Mouse (Mus musculus) neural tube, embryonic 11.5 days (tissue): Measurements from ENCODE around the gene Clstn1. TPM values are rescaled to one million over a fixed set of nuclear protein-coding genes. Genes with fewer than 3 reads are reported as not detected.

Experiments used
- ATAC-seq: fragments of 200-750 bp; cut with Nextera tagmentation; 2 replicates; pipeline ENCODE4 v1.8.0; 2017; ENCODE audit warnings: moderate number of reproducible peaks, mild to moderate bottlenecking, moderate TSS enrichment, moderate library complexity; ENCODE audit not compliant: insufficient read depth, low FRiP score, low TSS enrichment
- DNase-seq: peaks from one replicate; pipeline ENCODE4 v3.0.0-alpha.2; 2015; ENCODE audit warnings: low spot score
- H3K27ac ChIP-seq: fragments of 300-500 bp; sonication (generic); 2 replicates; pipeline ENCODE4 v1.5.1; 2014; ENCODE audit warnings: low read depth, mild to moderate bottlenecking, low read length
- H3K27me3 ChIP-seq: fragments of 300-500 bp; sonication (generic); 2 replicates; pipeline ENCODE4 v1.6.1; 2014; ENCODE audit warnings: mild to moderate bottlenecking, low read length, mixed read lengths; ENCODE audit not compliant: control insufficient read depth, insufficient read depth
- H3K36me3 ChIP-seq: fragments of 300-500 bp; sonication (generic); 2 replicates; pipeline ENCODE4 v1.6.1; 2014; ENCODE audit warnings: mild to moderate bottlenecking, low read length, moderate library complexity, mixed read lengths; ENCODE audit not compliant: control insufficient read depth, insufficient read depth
- H3K4me1 ChIP-seq: fragments of 300-500 bp; sonication (generic); 2 replicates; pipeline ENCODE4 v1.6.1; 2014; ENCODE audit warnings: low read length, mixed read lengths; ENCODE audit not compliant: control insufficient read depth, insufficient read depth
- H3K4me2 ChIP-seq: fragments of 300-500 bp; sonication (generic); 2 replicates; pipeline ENCODE4 v1.6.1; 2014; ENCODE audit warnings: low read depth, mild to moderate bottlenecking, moderate library complexity
- H3K4me3 ChIP-seq: fragments of 300-500 bp; sonication (generic); 2 replicates; pipeline ENCODE4 v1.5.1; 2014; ENCODE audit warnings: low read depth, low read length
- H3K9ac ChIP-seq: fragments of 300-500 bp; sonication (generic); 2 replicates; pipeline ENCODE4 v1.6.1; 2014; ENCODE audit warnings: mild to moderate bottlenecking, low read length
- H3K9me3 ChIP-seq: fragments of 300-500 bp; sonication (generic); 2 replicates; pipeline ENCODE4 v1.6.1; 2016; ENCODE audit warnings: low read length; ENCODE audit not compliant: control insufficient read depth
- WGBS: fragments of 180-500 bp; shearing (Covaris S2); extraction: QIAGEN DNeasy Blood & Tissue Kit; methylation state at CpG from one replicate; pipeline ENCODE4 v1.1.7; 2014; 5-methylcytosine and 5-hydroxymethylcytosine counted together
- polyA plus RNA-seq: library from polyadenylated mRNA; unstranded; fragments of >200 nt; fragmentation: Nextera tagmentation; extraction: Ambion mirVana; gene quantifications from 2 replicates; pipeline ENCODE4 v1.2.1, GENCODE M21; 2014

Gene Clstn1
- polyA plus RNA-seq, 1 experiment from 2014 or later, result 59.9 TPM

- Histone ChIP-seq H3K9ac (peak overlapping the region; percentile 55), H3K27me3 (no peaks in the 10 kb centered on the region), H3K4me1 (peaks cover 17% of the 10 kb centered on the region), H3K9me3 (no peaks in the 10 kb centered on the region), H3K4me2 (peak overlapping the region; percentile 4; the same call in 1 of the 2 replicates), H3K4me3 (no peak overlapping the region), H3K36me3 (no peaks in the 10 kb centered on the region), H3K27ac (peak overlapping the region; percentile 87)
- 54% methylated on average over 21 of the region's 21 CpGs for WGBS
- no peak for DNase-seq
- ATAC-seq, result peak; percentile 63
Measured at GRCm38 (mm10) chr4:149561986-149562904, 24.0 kb upstream of the Clstn1 start.

GRCm38 (mm10) chr4:149562905-149563347 lies 23.3 kb upstream of the Clstn1 start:
- H3K4me2 ChIP-seq, result peak overlapping the region; percentile 4; the same call in 1 of the 2 replicates
- peaks cover 17% of the 10 kb centered on the region for H3K4me1 ChIP-seq
- no peaks in the 10 kb centered on the region for H3K9me3 ChIP-seq
- peak; percentile 82 for DNase-seq
- peak overlapping the region; percentile 87 for H3K27ac ChIP-seq
- no peak overlapping the region for H3K4me3 ChIP-seq
- no peaks in the 10 kb centered on the region for H3K36me3 ChIP-seq
- no peaks in the 10 kb centered on the region for H3K27me3 ChIP-seq
- WGBS, result 24% methylated on average over 7 of the region's 7 CpGs
- peak; percentile 59 for ATAC-seq
- H3K9ac ChIP-seq, result peak overlapping the region; percentile 55

GRCm38 (mm10) chr4:149563941-149564361 lies 22.3 kb upstream of the Clstn1 start:
- no peak overlapping the region for H3K4me2 ChIP-seq
- H3K27ac ChIP-seq, result no peak overlapping the region
- no peaks in the 10 kb centered on the region for H3K9me3 ChIP-seq
- H3K4me3 ChIP-seq, result no peak overlapping the region
- no peak overlapping the region for H3K9ac ChIP-seq
- no peaks in the 10 kb centered on the region for H3K27me3 ChIP-seq
- ATAC-seq (no peak), DNase-seq (no peak)
- H3K4me1 ChIP-seq, result peaks cover 17% of the 10 kb centered on the region
- H3K36me3 ChIP-seq, result no peaks in the 10 kb centered on the region
- 89% methylated on average over 10 of the region's 10 CpGs for WGBS

GRCm38 (mm10) chr4:149564452-149565407 lies 21.5 kb upstream of the Clstn1 start:
- 63% methylated on average over 20 of the region's 20 CpGs for WGBS
- H3K27ac ChIP-seq, result 0 out of 2 replicates have a peak overlapping the region, but pooled peaks have one; percentile 72
- peaks cover 17% of the 10 kb centered on the region for H3K4me1 ChIP-seq
- DNase-seq (peak; percentile 84), ATAC-seq (peak; percentile 42; the same call in 1 of the 2 replicates)
- no peaks in the 10 kb centered on the region for H3K36me3 ChIP-seq
- H3K27me3 ChIP-seq, result no peaks in the 10 kb centered on the region
- peak overlapping the region; percentile 13; the same call in 1 of the 2 replicates for H3K4me2 ChIP-seq
- H3K9ac ChIP-seq, result no peak overlapping the region
- H3K4me3 ChIP-seq, result no peak overlapping the region
- H3K9me3 ChIP-seq, result no peaks in the 10 kb centered on the region

- H3K9me3 ChIP-seq, result no peaks in the 10 kb centered on the region
- no peak overlapping the region for H3K4me3 ChIP-seq
- no peaks in the 10 kb centered on the region for H3K27me3 ChIP-seq
- DNase-seq, result peak; percentile 35
- H3K9ac ChIP-seq, result no peak overlapping the region
- no peak for ATAC-seq
- H3K27ac ChIP-seq, result peak overlapping the region; percentile 31; the same call in 1 of the 2 replicates
- WGBS, result 22% methylated on average over 8 of the region's 8 CpGs
- H3K36me3 ChIP-seq, result no peaks in the 10 kb centered on the region
- H3K4me1 ChIP-seq, result peaks cover 10% of the 10 kb centered on the region
- no peak overlapping the region for H3K4me2 ChIP-seq
Measured at GRCm38 (mm10) chr4:149567432-149568026, 18.7 kb upstream of the Clstn1 start.

- Histone ChIP-seq H3K27me3 (no peaks in the 10 kb centered on the region), H3K4me1 (peaks cover 5% of the 10 kb centered on the region), H3K36me3 (no peaks in the 10 kb centered on the region), H3K9ac (no peak overlapping the region), H3K27ac (no peak overlapping the region), H3K4me3 (no peak overlapping the region), H3K9me3 (no peaks in the 10 kb centered on the region), H3K4me2 (no peak overlapping the region)
- 66% methylated on average over 6 of the region's 6 CpGs for WGBS
- no peak for ATAC-seq
- no peak for DNase-seq
Measured at GRCm38 (mm10) chr4:149568622-149569021, 17.6 kb upstream of the Clstn1 start.

GRCm38 (mm10) chr4:149569781-149570497 lies 16.3 kb upstream of the Clstn1 start:
- Histone ChIP-seq H3K4me1 (peaks cover 2% of the 10 kb centered on the region), H3K27ac (no peak overlapping the region), H3K27me3 (no peaks in the 10 kb centered on the region), H3K9me3 (no peaks in the 10 kb centered on the region), H3K4me3 (no peak overlapping the region), H3K9ac (no peak overlapping the region), H3K4me2 (no peak overlapping the region), H3K36me3 (no peaks in the 10 kb centered on the region)
- WGBS, result 83% methylated on average over 6 of the region's 6 CpGs
- ATAC-seq (no peak), DNase-seq (no peak)

- no peak for DNase-seq
- H3K27me3 ChIP-seq, result no peaks in the 10 kb centered on the region
Measured at GRCm38 (mm10) chr4:149570498-149570863, 15.8 kb upstream of the Clstn1 start.

More at GRCm38 (mm10) chr4:149570498-149570863, 15.8 kb upstream of the Clstn1 start:
- 88% methylated on average over 4 of the region's 4 CpGs for WGBS
- Histone ChIP-seq H3K4me2 (no peak overlapping the region), H3K36me3 (no peaks in the 10 kb centered on the region), H3K4me3 (no peak overlapping the region), H3K9me3 (no peaks in the 10 kb centered on the region), H3K27ac (no peak overlapping the region), H3K9ac (no peak overlapping the region), H3K4me1 (no peaks in the 10 kb centered on the region)
- ATAC-seq, result no peak
